ENCODE assay signal across 7 mouse cellular contexts in genomic region chr19:45017909-45018308, GRCm38 (mm10). TPM values are rescaled to one million over a fixed set of nuclear protein-coding genes. Genes with fewer than 3 reads are reported as not detected.
A peak's percentile ranks its signal among the peaks of the same experiment; 100 is the strongest.
DNase-seq lines count a peak whose midpoint lies in the region; ATAC-seq lines count a peak whose summit lies in the region.

No protein-coding gene starts in this region.

- WGBS in intestine, embryonic 14.5 days: under 1% methylated on average over 42 of the region's 48 CpGs
- under 1% methylated on average over 48 of the region's 48 CpGs for WGBS in midbrain, embryonic 10.5 days

- H3K27ac ChIP-seq in intestine, embryonic 14.5 days (ENCODE audit: low read depth): peak overlapping the region; percentile 97
- peak overlapping the region; percentile 99 for H3K27ac ChIP-seq in midbrain, embryonic 10.5 days (replicated peaks)

- H3K4me2 ChIP-seq in intestine, embryonic 14.5 days (ENCODE audit: low read length): peak overlapping the region; percentile 97

- no peaks in the 10 kb centered on the region for H3K27me3 ChIP-seq in intestine, embryonic 14.5 days (replicated peaks; ENCODE audit: control insufficient read depth, insufficient read depth, low read length)
- H3K27me3 ChIP-seq in midbrain, embryonic 10.5 days (ENCODE audit: low read depth, poor library complexity, severe bottlenecking): no peaks in the 10 kb centered on the region

- H3K9me3 ChIP-seq in intestine, embryonic 14.5 days (ENCODE audit: control insufficient read depth, low read length): no peaks in the 10 kb centered on the region
- H3K9me3 ChIP-seq in midbrain, embryonic 10.5 days (replicated peaks): no peaks in the 10 kb centered on the region

- H3K36me3 ChIP-seq in intestine, embryonic 14.5 days (ENCODE audit: control insufficient read depth, insufficient read depth, low read length): peaks cover 23% of the 10 kb centered on the region
- H3K36me3 ChIP-seq in midbrain, embryonic 10.5 days: peaks cover 33% of the 10 kb centered on the region

- peak overlapping the region; percentile 56 for H3K4me3 ChIP-seq in intestine, embryonic 14.5 days (ENCODE audit: low read depth, low read length)
- H3K4me3 ChIP-seq in midbrain, embryonic 10.5 days: peak overlapping the region; percentile 87

- peak; percentile 68 for ATAC-seq in intestine, embryonic 14.5 days (replicated peaks; ENCODE audit: low FRiP score, low TSS enrichment, low read depth)

- peak overlapping the region; percentile 75 for H3K9ac ChIP-seq in intestine, embryonic 14.5 days (ENCODE audit: low read length)

- H3K4me1 ChIP-seq in intestine, embryonic 14.5 days (replicated peaks; ENCODE audit: control insufficient read depth, insufficient read depth, low read length): peaks cover 59% of the 10 kb centered on the region
- peaks cover 80% of the 10 kb centered on the region for H3K4me1 ChIP-seq in midbrain, embryonic 10.5 days

- DNase-seq in adipocyte (ENCODE audit: low spot score): peak; percentile 83
- DNase-seq in cerebellum, postnatal 36 days: peak; percentile 66 to 80
- peak; percentile 91 for DNase-seq in gastrocnemius, postnatal 14 days
- DNase-seq in intestine, embryonic 14.5 days (ENCODE audit: low spot score): peak; percentile 91
- DNase-seq in left cerebral cortex, postnatal 36 days (ENCODE audit: low spot score in 2 of 2): peak; percentile 80 to 88
- DNase-seq in midbrain, embryonic 10.5 days (ENCODE audit: low spot score): peak; percentile 85
- peak; percentile 81 for DNase-seq in skeletal muscle tissue, adult 2 months (ENCODE audit: low read depth, low spot score)

- intact Hi-C loops in gastrocnemius, postnatal 14 days (cut with DNase I; ENCODE audit: low total_unique reads): no loop called here
- intact Hi-C loops in left cerebral cortex, postnatal 36 days (cut with DNase I): loop anchor here (2.0 kb wide), 1 partner anchor 13 kb away; no protein-coding TSS in a partner anchor

RNA-seq across cellular contexts. Expression of gene Lzts2, which starts 3.7 kb away (rescaled TPM):
- total RNA-seq in gastrocnemius, postnatal 14 days (2021): 10 to 100 TPM; 26.8 to 29.0 TPM
- polyA plus RNA-seq in intestine, embryonic 14.5 days (2014; fragmentation: Nextera tagmentation; extraction: Ambion mirVana): 50.6 and 52.1 TPM in 2 replicates
- 10 to 100 TPM; 36.2 to 36.3 TPM for total RNA-seq in left cerebral cortex, postnatal 36 days (2021)
- 55.1 and 58.4 TPM in 2 replicates for polyA plus RNA-seq in midbrain, embryonic 10.5 days (2016; fragmentation: Nextera tagmentation; extraction: Ambion mirVana)

RNA-seq across cellular contexts. Expression of gene Mrpl43, which starts 11.7 kb away (rescaled TPM):
- total RNA-seq in gastrocnemius, postnatal 14 days (2021): 10 to 100 TPM; 32.9 to 35.4 TPM
- polyA plus RNA-seq in intestine, embryonic 14.5 days (2014; fragmentation: Nextera tagmentation; extraction: Ambion mirVana): 65.4 and 70.3 TPM in 2 replicates
- total RNA-seq in left cerebral cortex, postnatal 36 days (2021): 10 to 100 TPM; 36.1 to 47.5 TPM
- polyA plus RNA-seq in midbrain, embryonic 10.5 days (2016; fragmentation: Nextera tagmentation; extraction: Ambion mirVana): 71.6 and 72.9 TPM in 2 replicates

RNA-seq across cellular contexts. Expression of gene Twnk, which starts 12.4 kb away (rescaled TPM):
- total RNA-seq in gastrocnemius, postnatal 14 days (2021): 10 to 100 TPM; 14.5 to 15.9 TPM
- polyA plus RNA-seq in intestine, embryonic 14.5 days (2014; fragmentation: Nextera tagmentation; extraction: Ambion mirVana): 16.7 and 18.4 TPM in 2 replicates
- total RNA-seq in left cerebral cortex, postnatal 36 days (2021): 10 to 100 TPM; 12.3 to 14.0 TPM
- 31.4 and 33.6 TPM in 2 replicates for polyA plus RNA-seq in midbrain, embryonic 10.5 days (2016; fragmentation: Nextera tagmentation; extraction: Ambion mirVana)

RNA-seq across cellular contexts. Expression of gene Pdzd7, which starts 27.6 kb away (rescaled TPM):
- total RNA-seq in gastrocnemius, postnatal 14 days (2021): 10 to 100 TPM in 1 of 2 experiments, 1 to 10 TPM in 1; 9.8 to 10.9 TPM
- polyA plus RNA-seq in intestine, embryonic 14.5 days (2014; fragmentation: Nextera tagmentation; extraction: Ambion mirVana): 0.42 and 0.55 TPM in 2 replicates
- total RNA-seq in left cerebral cortex, postnatal 36 days (2021): 1 to 10 TPM; 3.3 to 5.8 TPM
- 0.19 and 0.34 TPM in 2 replicates for polyA plus RNA-seq in midbrain, embryonic 10.5 days (2016; fragmentation: Nextera tagmentation; extraction: Ambion mirVana)

RNA-seq across cellular contexts. Expression of gene Sema4g, which starts 29.0 kb away (rescaled TPM):
- 1 to 10 TPM in 1 of 2 experiments, under 1 TPM in 1; 0.73 to 1.3 TPM for total RNA-seq in gastrocnemius, postnatal 14 days (2021)
- polyA plus RNA-seq in intestine, embryonic 14.5 days (2014; fragmentation: Nextera tagmentation; extraction: Ambion mirVana): 14.5 and 16.3 TPM in 2 replicates
- 10 to 100 TPM; 17.7 to 25.8 TPM for total RNA-seq in left cerebral cortex, postnatal 36 days (2021)
- 3.1 and 5.4 TPM in 2 replicates for polyA plus RNA-seq in midbrain, embryonic 10.5 days (2016; fragmentation: Nextera tagmentation; extraction: Ambion mirVana)

Comparison
In these comparisons a context has a peak if more than half of its experiments do, and no peak if none do; other contexts are left out.
1. Peak in every context shown above with its lines: DNase-seq, ATAC-seq, H3K4me3 ChIP-seq and H3K27ac ChIP-seq.